Mouse (Mus musculus): ENCODE measurements around the gene Clec12a.

Gene Clec12a

DNA sequence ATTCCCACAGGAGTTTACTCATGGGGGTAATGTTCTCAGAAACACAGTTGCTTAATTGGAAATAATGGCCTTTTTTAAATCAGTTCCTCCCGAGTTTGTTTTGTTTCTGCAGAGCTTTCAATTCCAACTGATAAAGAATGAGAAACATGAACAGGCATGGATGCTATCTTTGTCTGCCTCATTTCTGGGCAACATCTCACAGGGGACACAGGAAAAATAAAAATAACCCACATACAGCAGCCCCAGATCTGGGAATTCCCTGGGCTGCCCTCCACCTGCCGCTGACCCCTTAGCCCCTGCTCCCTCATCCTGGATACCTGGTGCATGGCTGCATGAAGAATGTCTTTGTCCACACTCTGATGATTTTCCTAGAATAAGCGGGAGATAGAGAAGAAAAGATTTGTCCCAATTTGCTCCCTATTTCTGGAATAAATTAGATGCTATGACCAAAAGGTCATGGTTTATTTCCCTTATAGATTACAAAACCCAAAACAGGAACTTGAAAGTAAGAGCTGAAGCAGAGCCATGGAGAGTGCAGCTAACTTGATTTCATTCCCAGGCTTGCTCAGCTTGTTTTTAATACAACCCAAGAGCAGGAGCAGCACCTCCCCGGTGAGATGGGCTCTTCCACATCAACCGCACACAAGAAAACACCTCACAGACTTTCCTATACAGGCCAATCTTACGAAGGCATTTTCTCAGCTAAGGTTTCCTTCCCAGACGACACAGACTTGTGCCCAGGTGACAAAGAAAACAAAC, 27.1 kb downstream of the Clec12a start:
- in situ Hi-C loops (cut with MboI; ENCODE audit: unreplicated experiment in 2 of 2): loop anchor here (5.0 to 10.0 kb wide), 6 partner anchors 37 to 767 kb away; partner anchors contain the start of gene 4922502D21Rik (in 2 of the 2)

- in situ Hi-C loops (cut with MboI; ENCODE audit: unreplicated experiment in 2 of 2): loop anchor here in 1 of 2 experiments (25.0 kb wide), 2 partner anchors 712 to 1987 kb away; partner anchors contain the start of gene Styk1
Observed at GRCm38 (mm10) chr6:129374937-129375471, 32.5 kb downstream of the Clec12a start.

DNA sequence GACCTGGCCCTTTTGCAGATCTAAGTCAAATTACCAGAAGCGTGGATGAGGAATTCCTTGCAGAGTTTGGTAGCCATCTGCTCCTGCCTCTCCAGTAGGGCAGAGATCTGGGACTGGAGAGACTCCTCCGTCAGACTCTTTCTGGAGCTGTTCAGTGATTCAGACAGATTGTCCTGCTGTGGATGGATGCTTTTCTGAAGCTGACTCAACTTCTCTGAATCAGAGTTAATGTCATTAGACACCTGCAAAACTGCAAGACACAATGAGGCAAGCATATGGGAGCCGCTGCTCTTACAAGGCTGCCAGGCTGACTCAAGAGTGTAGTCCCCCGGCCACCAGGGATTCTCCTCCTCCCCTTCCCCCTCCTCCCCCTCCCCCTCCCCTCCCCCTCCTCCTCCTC, 38.0 kb downstream of the Clec12a start:
- in situ Hi-C loops (cut with MboI; ENCODE audit: unreplicated experiment in 2 of 2): loop anchor here in 1 of 2 experiments (25.0 kb wide), 2 partner anchors 707 to 1982 kb away; partner anchors contain the start of gene Styk1

DNA sequence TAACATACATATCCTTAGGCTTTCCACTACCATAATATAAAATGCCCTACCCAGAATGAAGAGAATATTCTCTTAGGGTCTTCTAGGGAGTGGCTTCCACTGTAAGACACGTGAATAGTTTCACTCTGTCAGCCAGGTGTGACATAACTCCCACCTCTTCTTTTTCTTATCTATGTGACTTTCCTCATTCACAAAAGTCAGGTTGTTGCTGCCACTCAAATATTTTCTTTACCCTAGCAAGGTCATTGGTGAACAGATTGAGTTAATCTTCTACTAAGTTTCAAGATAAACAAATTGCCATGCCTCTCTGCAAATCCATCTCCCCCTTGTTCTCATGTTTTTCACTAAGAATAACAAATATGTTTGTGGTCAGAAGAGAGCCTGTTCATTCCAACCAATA, 39.2 kb downstream of the Clec12a start:
- in situ Hi-C loops (cut with MboI; ENCODE audit: unreplicated experiment in 2 of 2): loop anchor here in 1 of 2 experiments (25.0 kb wide), 2 partner anchors 706 to 1981 kb away; partner anchors contain the start of gene Styk1

DNA sequence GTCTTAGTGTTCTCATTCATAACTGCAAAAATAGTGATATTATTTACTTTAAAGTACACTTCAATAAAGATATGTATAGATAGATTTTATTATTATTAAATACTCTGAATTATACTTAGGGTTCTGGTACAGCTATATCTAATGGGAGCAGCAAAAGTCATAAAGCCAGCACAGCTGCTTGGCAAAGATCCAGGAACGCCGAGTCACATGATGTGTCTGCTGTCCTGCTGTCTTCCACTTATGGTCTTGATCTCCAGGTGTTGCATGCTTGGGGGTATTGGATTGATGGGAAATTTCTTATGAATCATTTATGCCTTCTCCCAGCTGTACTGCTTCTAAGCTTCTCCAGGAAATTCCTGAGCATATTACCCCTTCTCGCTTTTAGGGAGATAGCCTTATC, 41.0 kb downstream of the Clec12a start:
- in situ Hi-C loops (cut with MboI; ENCODE audit: unreplicated experiment in 2 of 2): loop anchor here in 1 of 2 experiments (25.0 kb wide), 2 partner anchors 704 to 1979 kb away; partner anchors contain the start of gene Styk1

- in situ Hi-C loops (cut with MboI; ENCODE audit: unreplicated experiment in 2 of 2): loop anchor here in 1 of 2 experiments (5.0 to 25.0 kb wide), 3 partner anchors 162 to 1977 kb away; partner anchors contain the start of gene Styk1
Observed at GRCm38 (mm10) chr6:129385000-129385399, 42.5 kb downstream of the Clec12a start.

GRCm38 (mm10) chr6:129385774-129386173, 43.3 kb downstream of the Clec12a start, which contains the start of gene Clec12b:
Gene Clec12b (minus strand): TSS chr6:129385874.
- in situ Hi-C loops (cut with MboI; ENCODE audit: unreplicated experiment in 2 of 2): loop anchor here in 1 of 2 experiments (5.0 to 25.0 kb wide), 3 partner anchors 162 to 1977 kb away; partner anchors contain the start of gene Styk1

DNA sequence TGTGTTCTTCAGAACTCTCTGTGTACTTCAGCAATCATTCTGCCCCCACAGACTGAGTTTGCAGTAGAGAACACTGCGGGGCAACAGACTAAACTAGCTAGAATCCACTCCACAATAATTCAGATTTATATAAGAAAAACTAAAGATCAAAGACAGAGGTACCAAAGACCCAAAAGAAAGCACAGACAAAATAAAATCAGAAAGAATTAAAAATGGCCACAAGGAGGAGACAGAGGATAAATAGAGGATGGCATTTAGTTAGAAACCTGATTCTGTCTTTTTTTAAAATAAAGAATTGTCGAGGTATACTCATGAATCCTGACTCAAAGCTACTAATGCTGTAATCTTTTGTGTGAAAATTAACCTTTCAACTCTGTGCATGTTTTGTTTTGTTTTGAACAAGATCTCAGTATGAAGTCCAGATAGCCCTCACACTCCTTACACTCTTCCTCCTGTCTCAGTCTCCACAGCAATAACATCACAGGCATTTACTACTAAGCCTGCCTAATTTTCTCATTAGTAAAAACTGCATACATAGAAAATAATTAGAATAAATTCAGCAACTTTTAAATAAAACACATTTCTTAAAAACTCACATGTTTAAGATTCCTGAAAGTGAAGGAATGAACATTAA, 50.7 kb downstream of the Clec12a start:
- in situ Hi-C loops (cut with MboI; ENCODE audit: unreplicated experiment in 2 of 2): loop anchor here (5.0 to 25.0 kb wide), 8 partner anchors 79 to 1969 kb away; partner anchors contain the start of gene Styk1 (in 2 of the 2)

- in situ Hi-C loops (cut with MboI; ENCODE audit: unreplicated experiment in 2 of 2): loop anchor here (5.0 to 25.0 kb wide), 8 partner anchors 79 to 1969 kb away; partner anchors contain the start of gene Styk1 (in 2 of the 2)
Observed at GRCm38 (mm10) chr6:129393732-129394131, 51.2 kb downstream of the Clec12a start.

- in situ Hi-C loops (cut with MboI; ENCODE audit: unreplicated experiment in 2 of 2): loop anchor here (10.0 to 25.0 kb wide), 3 partner anchors 690 to 1965 kb away; partner anchors contain the start of gene Styk1 (in 2 of the 2)
Observed at GRCm38 (mm10) chr6:129396997-129397396, 54.5 kb downstream of the Clec12a start, which contains the start of gene Clec1b. Gene Clec1b (plus strand): TSS chr6:129397297.

DNA sequence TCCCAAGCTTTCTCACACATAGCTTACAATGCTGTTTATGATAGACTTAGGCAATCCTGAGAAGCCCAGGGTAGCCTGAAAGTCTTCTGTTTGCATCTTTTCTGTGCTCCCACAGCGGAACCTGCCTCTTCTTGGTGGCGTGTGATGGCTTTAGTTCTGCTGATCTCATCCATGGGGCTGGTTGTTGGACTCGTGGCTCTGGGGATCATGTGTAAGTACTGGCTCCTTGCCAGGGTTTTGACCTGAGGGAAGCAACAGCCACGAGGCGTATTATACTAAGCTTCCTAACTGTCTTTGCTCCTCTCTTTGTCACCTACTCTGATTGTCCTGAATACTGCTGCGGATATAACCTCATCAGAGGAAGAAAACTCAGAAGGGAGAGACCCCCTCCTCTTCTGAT, 57.5 kb downstream of the Clec12a start:
- in situ Hi-C loops (cut with MboI; ENCODE audit: unreplicated experiment in 2 of 2): loop anchor here (10.0 to 25.0 kb wide), 3 partner anchors 687 to 1962 kb away; partner anchors contain the start of gene Styk1 (in 2 of the 2)

DNA sequence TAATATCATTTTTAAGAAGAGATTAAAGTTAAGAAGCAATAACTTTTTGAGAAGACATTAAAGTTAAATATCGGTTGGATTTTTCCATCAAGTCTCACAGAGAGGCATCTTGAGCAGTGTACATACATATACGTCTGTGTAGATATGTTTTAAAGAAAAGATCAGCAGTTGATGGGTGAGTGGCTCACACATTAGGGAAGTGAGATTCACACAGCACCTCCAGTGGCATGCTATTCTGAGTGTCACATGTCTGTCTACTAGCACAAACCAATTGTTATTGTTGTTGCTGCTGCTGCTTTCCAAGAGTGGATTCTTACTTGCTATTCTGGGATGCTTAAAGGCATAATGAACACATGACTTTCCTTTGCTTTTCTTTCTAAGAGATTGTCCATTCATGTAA, 59.9 kb downstream of the Clec12a start:
- in situ Hi-C loops (cut with MboI; ENCODE audit: unreplicated experiment in 2 of 2): no loop called here

DNA sequence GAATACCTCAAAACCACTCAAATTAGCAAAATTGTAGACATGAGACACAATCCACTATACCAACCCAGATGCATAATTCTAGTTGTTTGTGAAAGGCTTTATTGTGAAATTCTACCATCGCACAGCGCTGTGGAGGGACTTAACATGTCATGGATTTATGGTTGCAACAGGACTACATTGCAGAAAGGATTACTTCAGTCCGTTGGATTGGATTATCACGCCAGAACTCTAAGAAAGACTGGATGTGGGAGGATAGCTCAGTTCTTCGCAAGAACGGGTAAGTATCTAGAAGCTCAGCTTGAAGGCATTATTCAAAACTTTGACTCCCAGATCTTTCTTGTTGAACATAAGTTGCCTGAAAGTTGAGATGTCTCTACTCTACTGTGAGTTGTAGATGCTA, 60.9 kb downstream of the Clec12a start:
- in situ Hi-C loops (cut with MboI; ENCODE audit: unreplicated experiment in 2 of 2): no loop called here

GRCm38 (mm10) chr6:129405999-129406398, 63.5 kb downstream of the Clec12a start:
- in situ Hi-C loops (cut with MboI; ENCODE audit: unreplicated experiment in 2 of 2): no loop called here

DNA sequence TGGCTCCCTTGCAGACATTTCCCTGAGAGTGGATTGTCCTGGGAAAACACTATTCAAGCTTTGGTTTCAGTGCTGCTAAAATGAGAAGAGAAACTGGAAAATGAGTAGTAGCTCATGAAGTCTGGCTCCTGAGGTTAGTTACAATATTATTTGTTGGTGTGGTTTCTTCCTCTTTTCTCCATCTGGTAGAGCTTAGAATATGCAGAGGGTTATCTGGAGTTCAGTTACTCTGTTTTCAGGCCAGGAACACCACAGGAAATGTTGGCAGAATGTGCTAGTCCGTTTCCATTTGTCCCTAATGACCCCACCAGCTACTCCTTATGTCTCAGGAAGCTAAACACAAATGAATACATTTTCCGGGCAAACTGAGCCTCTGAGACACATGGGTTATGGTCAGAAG, 64.8 kb downstream of the Clec12a start:
- in situ Hi-C loops (cut with MboI; ENCODE audit: unreplicated experiment in 2 of 2): no loop called here

DNA sequence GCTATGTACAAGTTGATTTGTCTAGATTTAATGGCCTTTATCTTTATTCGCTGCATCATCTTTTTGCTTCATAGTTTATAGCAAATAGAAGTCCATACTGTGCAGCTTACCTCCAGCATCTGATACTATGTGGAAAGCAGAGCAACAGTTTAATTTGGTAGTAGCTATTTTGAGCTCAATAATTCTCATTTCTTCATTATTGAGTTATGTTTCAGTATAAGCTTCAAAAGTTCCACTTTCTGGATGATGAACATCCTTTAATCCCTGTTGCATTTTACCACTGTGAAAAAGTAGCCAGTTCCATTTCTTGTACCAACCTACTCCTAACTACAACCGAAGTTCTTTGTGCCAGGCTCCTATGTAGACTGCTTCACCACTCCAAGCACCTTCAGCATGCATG, 66.1 kb downstream of the Clec12a start, which contains the start of gene Clec9a:
TSS of gene Clec9a (plus strand) at position 301 of the 400 bp plus-strand sequence.
- in situ Hi-C loops (cut with MboI; ENCODE audit: unreplicated experiment in 2 of 2): no loop called here

DNA sequence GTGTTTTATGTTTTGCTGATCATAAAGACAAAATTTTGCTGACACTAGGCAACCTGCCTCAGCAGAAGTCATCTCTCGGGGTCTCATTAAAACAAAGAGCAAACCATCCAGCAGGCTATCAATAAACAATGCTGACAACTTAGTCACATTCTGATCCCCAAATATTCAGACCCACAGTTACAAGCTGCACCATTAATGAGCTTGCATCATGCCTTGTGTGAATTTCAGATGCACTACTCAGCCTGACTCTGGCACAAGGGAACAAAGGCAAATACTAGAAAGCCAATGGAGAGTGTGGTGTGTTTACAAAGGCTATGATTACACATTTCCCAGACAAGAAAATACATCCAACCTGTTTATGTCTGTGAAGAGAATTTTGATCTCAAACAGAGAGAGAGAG, 71.7 kb downstream of the Clec12a start:
- in situ Hi-C loops (cut with MboI; ENCODE audit: unreplicated experiment in 2 of 2): no loop called here
